Mouse (Mus musculus) mesoderm, embryonic 11.5 days (tissue): Measurements from ENCODE around the gene Cyp27a1.

ENCODE experiments used
- DNase-seq: peaks from one replicate; pipeline ENCODE4 v3.0.0-alpha.2; 2012; ENCODE audit warnings: low read depth, low spot score

Cyp27a1 gene

GRCm38 (mm10) chr1:74771931-74772620 is 58.7 kb downstream of the Cyp27a1 start:
- no peak for DNase-seq

- peak; percentile 88 for DNase-seq
Measured at GRCm38 (mm10) chr1:74773136-74773535, 59.8 kb downstream of the Cyp27a1 start.

- DNase-seq: no peak
Measured at GRCm38 (mm10) chr1:74774062-74774461, 60.7 kb downstream of the Cyp27a1 start.

DNA sequence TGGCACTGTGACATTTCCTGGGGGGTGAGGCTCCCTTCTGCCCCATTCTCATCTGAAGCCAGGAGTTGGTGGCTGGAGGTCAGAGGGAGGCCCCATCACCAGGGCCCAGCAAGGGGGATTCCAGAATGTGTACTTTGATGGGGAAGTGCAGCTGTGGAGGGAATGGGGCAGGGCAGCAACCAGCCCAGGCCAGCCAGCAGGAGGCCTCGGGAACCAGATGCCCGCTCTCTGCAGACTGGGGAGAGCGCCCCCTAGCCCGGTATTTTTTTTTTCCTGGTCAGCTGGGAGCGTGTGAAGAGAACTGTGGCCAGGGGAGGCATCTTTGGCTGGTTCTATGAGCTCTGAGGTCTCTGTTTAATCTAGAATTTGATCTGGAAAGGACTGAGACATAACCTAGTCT is 62.4 kb downstream of the Cyp27a1 start:
- DNase-seq: peak; percentile 34

- DNase-seq: no peak
Measured at GRCm38 (mm10) chr1:74778934-74779486, 65.6 kb downstream of the Cyp27a1 start.

GRCm38 (mm10) chr1:74782045-74782444 is 68.7 kb downstream of the Cyp27a1 start:
- no peak for DNase-seq

DNA sequence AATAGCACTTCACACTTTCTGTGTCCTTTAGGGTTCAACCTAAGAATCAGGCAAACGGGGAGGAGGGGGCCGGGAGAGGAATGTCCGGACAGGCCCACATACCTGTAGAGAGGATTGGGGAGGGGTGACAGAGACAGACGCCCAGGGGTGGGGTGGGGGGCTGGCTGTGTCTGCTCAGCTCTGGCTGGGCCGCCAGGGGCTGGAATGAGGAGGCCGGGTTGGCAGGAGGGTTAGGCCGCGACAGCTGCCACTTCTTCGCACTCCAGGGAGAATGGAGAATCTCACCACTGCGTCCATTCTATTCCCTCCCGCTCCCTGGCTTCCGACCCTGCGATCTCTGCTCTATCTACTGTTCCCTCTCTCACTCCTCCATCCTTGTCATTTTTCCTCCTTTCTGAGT is 70.2 kb downstream of the Cyp27a1 start:
- no peak for DNase-seq

- peak; percentile 83 for DNase-seq
Measured at GRCm38 (mm10) chr1:74784041-74784759, 70.8 kb downstream of the Cyp27a1 start.
